Mouse (Mus musculus): ENCODE results near the gene Chac1. TPM values are rescaled to one million over a fixed set of nuclear protein-coding genes. Genes with fewer than 3 reads are reported as not detected.

Chac1 gene
- polyA plus RNA-seq, 1 experiment from 2014 or later: 0.42 TPM

DNA sequence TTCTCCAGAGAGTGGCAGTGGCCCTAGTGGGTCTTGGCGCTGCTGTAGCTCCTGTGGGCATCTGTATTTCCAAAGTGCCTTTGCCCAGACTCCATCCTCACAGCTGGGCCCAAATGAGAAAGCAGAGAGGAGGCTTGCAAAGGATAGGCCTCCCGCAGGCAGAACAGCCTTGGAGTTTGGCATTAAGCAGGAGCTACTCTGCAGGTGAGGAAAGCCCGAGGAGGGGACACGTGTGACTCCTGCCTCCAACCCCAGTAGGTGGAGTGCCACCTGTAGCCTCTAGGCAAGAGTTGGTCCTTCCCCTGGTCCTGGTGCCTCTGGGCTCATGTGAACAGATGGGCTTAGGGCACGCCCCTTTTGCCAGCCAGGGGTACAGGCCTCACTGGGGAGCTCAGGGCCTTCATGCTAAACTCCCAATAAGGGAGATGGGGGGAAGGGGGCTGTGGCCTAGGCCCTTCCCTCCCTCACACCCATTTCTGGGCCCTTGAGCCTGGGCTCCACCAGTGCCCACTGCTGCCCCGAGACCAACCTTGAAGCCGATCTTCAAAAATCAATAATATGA lies 16.0 kb upstream of the Chac1 start:
- Histone ChIP-seq H3K4me3 (ENCODE audit: low read length) (peak overlapping the region; percentile 8; the same call in 1 of the 2 replicates), H3K9ac (ENCODE audit: low read length) (peak overlapping the region; percentile 28; the same call in 1 of the 2 replicates), H3K4me2 (ENCODE audit: low read depth, low read length) (peak overlapping the region; percentile 39), H3K9me3 (replicated peaks; ENCODE audit: control insufficient read depth, low read length) (no peaks in the 10 kb centered on the region), H3K36me3 (ENCODE audit: control insufficient read depth, insufficient read depth) (no peaks in the 10 kb centered on the region), H3K4me1 (ENCODE audit: control insufficient read depth, insufficient read depth, low read length) (peaks cover 12% of the 10 kb centered on the region), H3K27me3 (ENCODE audit: control insufficient read depth, insufficient read depth, low read length) (peaks cover 14% of the 10 kb centered on the region), H3K27ac (ENCODE audit: low read length) (peak overlapping the region; percentile 28; the same call in 1 of the 2 replicates)
- 77% methylated on average over 7 of the region's 7 CpGs for WGBS
- ATAC-seq (replicated peaks; ENCODE audit: extremely low read depth, insufficient read depth, low FRiP score): no peak

GRCm38 (mm10) chr2:119335535-119335934 lies 15.5 kb upstream of the Chac1 start:
- Histone ChIP-seq H3K4me3 (ENCODE audit: low read length) (no peak overlapping the region), H3K9ac (ENCODE audit: low read length) (no peak overlapping the region; the same call in 1 of the 2 replicates), H3K27me3 (ENCODE audit: control insufficient read depth, insufficient read depth, low read length) (peaks cover 14% of the 10 kb centered on the region), H3K36me3 (ENCODE audit: control insufficient read depth, insufficient read depth) (no peaks in the 10 kb centered on the region), H3K27ac (ENCODE audit: low read length) (no peak overlapping the region; the same call in 1 of the 2 replicates), H3K9me3 (replicated peaks; ENCODE audit: control insufficient read depth, low read length) (no peaks in the 10 kb centered on the region), H3K4me2 (ENCODE audit: low read depth, low read length) (peak overlapping the region; percentile 14; the same call in 1 of the 2 replicates), H3K4me1 (ENCODE audit: control insufficient read depth, insufficient read depth, low read length) (peaks cover 12% of the 10 kb centered on the region)
- no peak for ATAC-seq (replicated peaks; ENCODE audit: extremely low read depth, insufficient read depth, low FRiP score)
- 63% methylated on average over 1 of the region's 1 CpGs for WGBS

- H3K27ac ChIP-seq (ENCODE audit: low read length): peak overlapping the region; percentile 71
These were observed 15.0 kb upstream of the Chac1 start for GRCm38 (mm10) chr2:119336002-119336401.

DNA sequence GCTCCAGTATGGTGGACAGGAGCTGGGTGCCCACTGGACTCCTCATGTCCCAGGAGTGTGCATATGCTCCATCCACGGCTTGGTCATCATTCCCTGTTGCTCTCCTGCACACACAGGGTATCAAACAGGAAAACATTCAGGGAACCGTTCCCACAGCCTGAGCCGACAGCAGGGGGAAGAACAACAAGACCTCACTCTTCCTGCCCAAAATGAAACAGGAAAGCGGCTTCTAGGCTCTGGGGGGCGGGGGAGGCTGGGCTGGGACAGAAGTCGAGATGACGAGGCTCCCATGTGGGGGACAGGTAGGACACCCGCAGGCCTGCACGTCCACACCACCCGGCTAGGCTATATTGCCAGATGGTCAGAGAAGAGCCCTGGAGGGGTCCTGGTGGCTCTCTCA lies 14.6 kb upstream of the Chac1 start:
- Histone ChIP-seq H3K9me3 (replicated peaks; ENCODE audit: control insufficient read depth, low read length) (no peaks in the 10 kb centered on the region), H3K4me1 (ENCODE audit: control insufficient read depth, insufficient read depth, low read length) (peaks cover 12% of the 10 kb centered on the region), H3K4me3 (ENCODE audit: low read length) (no peak overlapping the region), H3K27me3 (ENCODE audit: control insufficient read depth, insufficient read depth, low read length) (peaks cover 9% of the 10 kb centered on the region), H3K27ac (ENCODE audit: low read length) (peak overlapping the region; percentile 81), H3K9ac (ENCODE audit: low read length) (0 out of 2 replicates have a peak overlapping the region, but pooled peaks have one; percentile 9), H3K4me2 (ENCODE audit: low read depth, low read length) (peak overlapping the region; percentile 24; the same call in 1 of the 2 replicates), H3K36me3 (ENCODE audit: control insufficient read depth, insufficient read depth) (no peaks in the 10 kb centered on the region)
- peak; percentile 50 for ATAC-seq (replicated peaks; ENCODE audit: extremely low read depth, insufficient read depth, low FRiP score)
- 55% methylated on average over 10 of the region's 10 CpGs for WGBS

More at GRCm38 (mm10) chr2:119336002-119336401, 15.0 kb upstream of the Chac1 start:
- Histone ChIP-seq H3K27me3 (ENCODE audit: control insufficient read depth, insufficient read depth, low read length) (peaks cover 10% of the 10 kb centered on the region), H3K4me1 (ENCODE audit: control insufficient read depth, insufficient read depth, low read length) (peaks cover 12% of the 10 kb centered on the region), H3K4me2 (ENCODE audit: low read depth, low read length) (peak overlapping the region; percentile 14; the same call in 1 of the 2 replicates), H3K9me3 (replicated peaks; ENCODE audit: control insufficient read depth, low read length) (no peaks in the 10 kb centered on the region), H3K4me3 (ENCODE audit: low read length) (no peak overlapping the region), H3K9ac (ENCODE audit: low read length) (no peak overlapping the region), H3K36me3 (ENCODE audit: control insufficient read depth, insufficient read depth) (no peaks in the 10 kb centered on the region)
- WGBS: 59% methylated on average over 2 of the region's 2 CpGs
- no peak for ATAC-seq (replicated peaks; ENCODE audit: extremely low read depth, insufficient read depth, low FRiP score)

DNA sequence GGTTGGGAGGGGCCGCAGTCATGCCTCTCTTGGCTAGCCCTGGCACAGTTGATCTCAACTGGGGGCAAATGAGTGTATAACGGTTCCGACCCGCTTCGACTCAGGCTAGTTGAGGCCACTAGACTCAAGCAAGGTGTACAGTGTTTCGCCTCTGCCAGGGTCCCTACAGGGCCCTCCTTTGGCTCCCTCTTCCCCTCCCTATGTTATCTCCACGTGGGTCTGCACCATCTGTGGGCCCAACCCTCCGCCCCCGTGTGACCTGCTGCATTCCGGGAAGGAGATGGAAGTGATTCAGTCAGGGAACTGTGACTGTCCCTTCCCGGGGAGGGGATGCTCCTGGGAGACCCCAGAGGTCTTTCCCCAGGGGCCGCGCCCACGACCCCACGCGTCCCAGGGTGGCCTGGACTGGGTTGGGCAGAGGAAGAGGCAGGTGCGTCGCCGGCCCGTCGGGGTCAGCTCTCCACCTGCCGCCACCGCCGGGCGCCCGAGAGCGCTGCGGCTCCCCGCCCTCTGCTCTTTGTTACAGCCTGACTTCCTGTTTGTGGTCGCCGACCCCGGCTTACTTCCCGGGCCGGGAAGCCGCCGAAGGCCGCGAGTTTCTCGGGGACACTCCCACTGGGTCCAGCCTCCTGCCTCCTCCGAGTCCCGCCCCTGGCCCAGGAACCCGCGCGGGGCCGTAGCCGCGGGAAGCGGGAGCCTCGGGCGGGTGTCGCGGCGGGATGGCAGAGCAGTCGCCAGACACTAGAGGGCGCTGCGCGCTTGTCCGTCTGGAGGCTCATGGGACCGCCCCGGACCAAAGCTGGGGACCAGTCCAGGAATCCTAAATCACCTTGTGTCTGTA lies 13.4 kb upstream of the Chac1 start:
- Histone ChIP-seq H3K27ac (ENCODE audit: low read length) (peak overlapping the region; percentile 81), H3K36me3 (ENCODE audit: control insufficient read depth, insufficient read depth) (no peaks in the 10 kb centered on the region), H3K27me3 (ENCODE audit: control insufficient read depth, insufficient read depth, low read length) (no peaks in the 10 kb centered on the region), H3K4me2 (ENCODE audit: low read depth, low read length) (peak overlapping the region; percentile 71), H3K9ac (ENCODE audit: low read length) (peak overlapping the region; percentile 80), H3K4me1 (ENCODE audit: control insufficient read depth, insufficient read depth, low read length) (peaks cover 12% of the 10 kb centered on the region), H3K9me3 (replicated peaks; ENCODE audit: control insufficient read depth, low read length) (0 out of 2 replicates have a peak, but pooled peaks cover 3% of the 10 kb centered on the region), H3K4me3 (ENCODE audit: low read length) (peak overlapping the region; percentile 70)
- WGBS: 6% methylated on average over 60 of the region's 60 CpGs
- ATAC-seq (replicated peaks; ENCODE audit: extremely low read depth, insufficient read depth, low FRiP score): peak; percentile 81

- no peak overlapping the region for H3K27ac ChIP-seq (ENCODE audit: low read length)
- no peaks in the 10 kb centered on the region for H3K36me3 ChIP-seq (ENCODE audit: control insufficient read depth, insufficient read depth)
- peak; percentile 23; the same call in 1 of the 2 replicates for ATAC-seq (replicated peaks; ENCODE audit: extremely low read depth, insufficient read depth, low FRiP score)
- H3K27me3 ChIP-seq (ENCODE audit: control insufficient read depth, insufficient read depth, low read length): no peaks in the 10 kb centered on the region; the same call in 1 of the 2 replicates
- no peak overlapping the region for H3K9ac ChIP-seq (ENCODE audit: low read length)
- no peaks in the 10 kb centered on the region for H3K4me1 ChIP-seq (ENCODE audit: control insufficient read depth, insufficient read depth, low read length)
- WGBS: 22% methylated on average over 6 of the region's 6 CpGs
- 0 out of 2 replicates have a peak, but pooled peaks cover 3% of the 10 kb centered on the region for H3K9me3 ChIP-seq (replicated peaks; ENCODE audit: control insufficient read depth, low read length)
- no peak overlapping the region for H3K4me3 ChIP-seq (ENCODE audit: low read length)
- no peak overlapping the region for H3K4me2 ChIP-seq (ENCODE audit: low read depth, low read length)
These were observed 6.4 kb upstream of the Chac1 start for GRCm38 (mm10) chr2:119344537-119345138.

DNA sequence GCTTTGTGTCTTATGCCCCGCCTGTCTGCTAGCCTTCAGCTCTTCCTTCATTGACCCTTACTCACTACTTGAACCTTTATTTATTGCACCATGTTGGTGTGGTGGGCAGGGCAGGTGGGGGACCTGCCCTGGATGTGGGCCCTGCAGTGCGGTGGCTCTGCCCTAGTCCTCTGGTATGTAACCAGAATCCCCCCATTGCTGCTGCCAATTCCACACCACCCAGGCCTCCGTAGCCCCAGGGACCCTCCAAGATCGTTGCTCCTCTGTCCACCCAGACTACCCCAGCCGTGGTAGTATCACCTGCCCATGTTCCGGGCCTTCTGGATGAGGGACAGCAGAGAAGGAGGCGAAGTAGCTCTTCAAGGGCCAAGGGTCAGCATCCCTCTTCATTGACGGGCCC lies 2.7 kb downstream of the Chac1 start:
- 83% methylated on average over 8 of the region's 8 CpGs for whole genome bisulfite sequencing
- Histone ChIP-seq H3K4me2 (ENCODE audit: low read depth, low read length) (no peak overlapping the region), H3K36me3 (ENCODE audit: control insufficient read depth, insufficient read depth) (no peaks in the 10 kb centered on the region), H3K4me3 (ENCODE audit: low read length) (no peak overlapping the region), H3K9me3 (replicated peaks; ENCODE audit: control insufficient read depth, low read length) (no peaks in the 10 kb centered on the region), H3K27ac (ENCODE audit: low read length) (no peak overlapping the region), H3K9ac (ENCODE audit: low read length) (no peak overlapping the region), H3K4me1 (ENCODE audit: control insufficient read depth, insufficient read depth, low read length) (peaks cover 6% of the 10 kb centered on the region), H3K27me3 (ENCODE audit: control insufficient read depth, insufficient read depth, low read length) (peaks cover 24% of the 10 kb centered on the region)
- ATAC-seq (replicated peaks; ENCODE audit: extremely low read depth, insufficient read depth, low FRiP score): no peak

DNA sequence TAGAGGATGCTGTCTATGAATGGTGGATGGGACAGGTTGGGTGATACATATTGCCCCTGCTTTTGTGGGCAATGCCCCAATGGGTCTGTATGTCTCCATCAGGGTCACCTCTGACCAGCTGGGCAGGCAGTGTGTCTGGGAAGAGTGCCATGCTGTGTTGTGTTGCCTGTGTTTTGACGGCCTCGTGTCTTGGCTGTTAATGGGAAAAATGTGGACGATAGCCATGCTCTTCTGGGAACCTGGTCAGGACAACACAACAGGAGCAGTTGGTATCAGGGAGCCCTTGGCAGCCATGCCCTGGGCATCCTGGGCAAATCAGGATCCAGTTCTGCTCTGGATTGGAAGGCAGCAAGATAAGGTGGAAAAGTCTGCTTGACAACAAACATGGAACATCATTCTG lies 4.1 kb downstream of the Chac1 start:
- Histone ChIP-seq H3K9ac (ENCODE audit: low read length) (no peak overlapping the region), H3K27me3 (ENCODE audit: control insufficient read depth, insufficient read depth, low read length) (peaks cover 21% of the 10 kb centered on the region), H3K4me2 (ENCODE audit: low read depth, low read length) (no peak overlapping the region), H3K27ac (ENCODE audit: low read length) (no peak overlapping the region), H3K4me1 (ENCODE audit: control insufficient read depth, insufficient read depth, low read length) (peaks cover 6% of the 10 kb centered on the region), H3K36me3 (ENCODE audit: control insufficient read depth, insufficient read depth) (no peaks in the 10 kb centered on the region), H3K9me3 (replicated peaks; ENCODE audit: control insufficient read depth, low read length) (no peaks in the 10 kb centered on the region), H3K4me3 (ENCODE audit: low read length) (no peak overlapping the region)
- 72% methylated on average over 3 of the region's 3 CpGs for WGBS
- no peak for ATAC-seq (replicated peaks; ENCODE audit: extremely low read depth, insufficient read depth, low FRiP score)
